Mouse (Mus musculus) G1E (cell line): ENCODE results near the gene Pkp4. TPM values are rescaled to one million over a fixed set of nuclear protein-coding genes. Genes with fewer than 3 reads are reported as not detected.

Source experiments
- ATAC-seq: 2 replicates; pipeline ENCODE4 v1.8.0; 2016; ENCODE audit warnings: mild to moderate bottlenecking; ENCODE audit not compliant: insufficient number of reproducible peaks, poor library complexity, low FRiP score, severe bottlenecking; ENCODE audit errors: extremely low read depth
- DNase-seq: peaks from one replicate; pipeline ENCODE4 v3.0.0; 2012; ENCODE audit warnings: low spot score
- H3K27me3 ChIP-seq: 2 replicates; pipeline ENCODE4 v1.6.1; 2012; ENCODE audit warnings: mild to moderate bottlenecking, low read length, inconsistent platforms; ENCODE audit not compliant: insufficient read depth
- H3K36me3 ChIP-seq: replicated peaks from 2 replicates; pipeline ENCODE3; 2012; ENCODE audit warnings: mild to moderate bottlenecking, inconsistent platforms
- H3K4me1 ChIP-seq: 2 replicates; pipeline ENCODE4 v1.6.1; 2012; ENCODE audit warnings: low read depth, low read length, inconsistent platforms, mixed read lengths; ENCODE audit not compliant: insufficient read depth
- H3K4me3 ChIP-seq: 2 replicates; pipeline ENCODE4 v1.5.1; 2012; ENCODE audit warnings: low read depth, mild to moderate bottlenecking, inconsistent platforms, low read length, moderate library complexity, mixed read lengths
- H3K9me3 ChIP-seq: replicated peaks from 2 replicates; pipeline ENCODE4 v1.6.1; 2012; ENCODE audit warnings: inconsistent platforms
- CTCF ChIP-seq: IDR thresholded peaks from 2 replicates; pipeline ENCODE4 v1.5.1; 2012; ENCODE audit warnings: low read depth, low read length, inconsistent platforms, mixed read lengths
- GATA1 ChIP-seq: IDR thresholded peaks from 2 replicates; pipeline ENCODE4 v1.6.1; 2012; ENCODE audit warnings: borderline replicate concordance, low read length, inconsistent platforms, mixed read lengths
- GATA2 ChIP-seq: IDR thresholded peaks from 2 replicates; pipeline ENCODE4 v1.6.1; 2012; ENCODE audit warnings: low read depth, low read length, inconsistent platforms, borderline replicate concordance
- POLR2AphosphoS5 ChIP-seq: IDR thresholded peaks from 2 replicates; pipeline ENCODE4 v1.6.1; 2012; ENCODE audit warnings: low read depth, low read length, inconsistent platforms; ENCODE audit not compliant: insufficient replicate concordance
- TAL1 ChIP-seq: conservative IDR thresholded peaks from 2 replicates; pipeline ENCODE4 v1.6.1; 2012; ENCODE audit warnings: low read depth, low read length, inconsistent platforms, mixed read lengths
- polyA plus RNA-seq: library from polyadenylated mRNA; stranded (reverse); fragments of >175 nt; gene quantifications from 2 replicates; pipeline ENCODE4 v1.2.3, GENCODE M21; 2012
- total RNA-seq, 2 experiments: library from RNA; stranded (forward) in 1 of 2; stranded (reverse) in 1 of 2; fragments of 200-1000 nt in 1 of 2; fragments of >200 nt in 1 of 2; fragmentation: Nextera tagmentation in 1 of 2; gene quantifications; 2 replicates each; pipeline ENCODE4 v1.2.3; 2014 to 2017

Pkp4 gene
- total and polyA plus RNA-seq, 3 experiments, result 29.1 to 61.0 (median 58.7) TPM

GRCm38 (mm10) chr2:59271835-59272234, 111.2 kb downstream of the Pkp4 start:
- ATAC-seq, result no peak
- H3K4me3 ChIP-seq, result no peak overlapping the region
- no peak for DNase-seq
- no peak for TF ChIP-seq GATA2
- no peak for TF ChIP-seq CTCF
- no peak for TF ChIP-seq POLR2AphosphoS5
- no peak for TF ChIP-seq GATA1
- TF ChIP-seq TAL1, result no peak
- no peaks in the 10 kb centered on the region for H3K9me3 ChIP-seq
- peaks cover 53% of the 10 kb centered on the region for H3K36me3 ChIP-seq
- H3K27me3 ChIP-seq, result no peaks in the 10 kb centered on the region
- H3K4me1 ChIP-seq, result no peaks in the 10 kb centered on the region

GRCm38 (mm10) chr2:59272713-59273112, 112.1 kb downstream of the Pkp4 start:
- TF ChIP-seq CTCF (no peak), TAL1 (no peak), GATA1 (no peak)
- Histone ChIP-seq H3K4me3 (no peak overlapping the region), H3K36me3 (peaks cover 54% of the 10 kb centered on the region), H3K4me1 (no peaks in the 10 kb centered on the region), H3K27me3 (no peaks in the 10 kb centered on the region), H3K9me3 (no peaks in the 10 kb centered on the region)
- DNase-seq (no peak), ATAC-seq (no peak)

GRCm38 (mm10) chr2:59280914-59281562, 120.4 kb downstream of the Pkp4 start:
- ATAC-seq (no peak), DNase-seq (no peak)
- no peaks in the 10 kb centered on the region for H3K9me3 ChIP-seq
- no peak overlapping the region for H3K4me3 ChIP-seq
- H3K27me3 ChIP-seq, result no peaks in the 10 kb centered on the region
- H3K36me3 ChIP-seq, result peaks cover 64% of the 10 kb centered on the region
- no peak for TF ChIP-seq TAL1
- no peak for TF ChIP-seq GATA1
- no peak for TF ChIP-seq GATA2
- TF ChIP-seq CTCF, result no peak
- TF ChIP-seq POLR2AphosphoS5, result no peak
- H3K4me1 ChIP-seq, result no peaks in the 10 kb centered on the region; the same call in 1 of the 2 replicates

GRCm38 (mm10) chr2:59282966-59283365, 122.3 kb downstream of the Pkp4 start:
- Histone ChIP-seq H3K9me3 (no peaks in the 10 kb centered on the region), H3K4me1 (no peaks in the 10 kb centered on the region; the same call in 1 of the 2 replicates), H3K36me3 (peaks cover 66% of the 10 kb centered on the region), H3K27me3 (no peaks in the 10 kb centered on the region), H3K4me3 (no peak overlapping the region)
- TF ChIP-seq GATA2, result no peak
- no peak for TF ChIP-seq POLR2AphosphoS5
- no peak for TF ChIP-seq TAL1
- no peak for TF ChIP-seq GATA1
- TF ChIP-seq CTCF, result no peak
- ATAC-seq (no peak), DNase-seq (no peak)

GRCm38 (mm10) chr2:59284216-59284615, 123.6 kb downstream of the Pkp4 start:
- no peak for DNase-seq
- ATAC-seq, result no peak
- no peaks in the 10 kb centered on the region; the same call in 1 of the 2 replicates for H3K4me1 ChIP-seq

GRCm38 (mm10) chr2:59284734-59285490, 124.3 kb downstream of the Pkp4 start:
- TF ChIP-seq GATA2 (no peak), TAL1 (no peak), GATA1 (no peak)
- Histone ChIP-seq H3K4me3 (no peak overlapping the region), H3K9me3 (no peaks in the 10 kb centered on the region), H3K36me3 (peaks cover 59% of the 10 kb centered on the region), H3K4me1 (no peaks in the 10 kb centered on the region; the same call in 1 of the 2 replicates), H3K27me3 (no peaks in the 10 kb centered on the region)
- ATAC-seq (no peak), DNase-seq (no peak)

More at GRCm38 (mm10) chr2:59284216-59284615, 123.6 kb downstream of the Pkp4 start:
- TF ChIP-seq POLR2AphosphoS5, result no peak
- TF ChIP-seq GATA2, result no peak
- TF ChIP-seq CTCF, result no peak
- no peak for TF ChIP-seq GATA1
- TF ChIP-seq TAL1, result no peak
- peaks cover 60% of the 10 kb centered on the region for H3K36me3 ChIP-seq
- no peaks in the 10 kb centered on the region for H3K9me3 ChIP-seq
- no peak overlapping the region for H3K4me3 ChIP-seq
- no peaks in the 10 kb centered on the region for H3K27me3 ChIP-seq
